Mouse (Mus musculus): Measurements from ENCODE around the gene Ly6g. TPM values are rescaled to one million over a fixed set of nuclear protein-coding genes. Genes with fewer than 3 reads are reported as not detected.
"Not testable (repeated sequence)": the region's sequence is repeated elsewhere in the genome, so short reads cannot be mapped to it uniquely, and the experiment has no call there.

Gene Ly6g
- polyA plus RNA-seq, 1 experiment from 2014 or later = 2.2 TPM

GRCm38 (mm10) chr15:75143735-75144134, 11.3 kb upstream of the Ly6g start:
- Histone ChIP-seq H3K9me3 (replicated peaks) (no peaks in the 10 kb centered on the region), H3K27ac (replicated peaks) (no peak overlapping the region), H3K4me1 (replicated peaks) (no peaks in the 10 kb centered on the region), H3K4me3 (replicated peaks) (no peak overlapping the region), H3K9ac (no peak overlapping the region), H3K27me3 (no peaks in the 10 kb centered on the region), H3K36me3 (replicated peaks) (no peaks in the 10 kb centered on the region), H3K4me2 (no peak overlapping the region)
- 55% methylated on average over 3 of the region's 3 CpGs for WGBS (ENCODE audit: insufficient replicate concordance)
- ATAC-seq (ENCODE audit: insufficient read depth) = no peak

- H3K9me3 ChIP-seq (replicated peaks) = no peaks in the 10 kb centered on the region
- no peak overlapping the region for H3K9ac ChIP-seq
- H3K4me3 ChIP-seq (replicated peaks) = no peak overlapping the region
- no peak overlapping the region for H3K27ac ChIP-seq (replicated peaks)
- ATAC-seq (ENCODE audit: insufficient read depth) = no peak
- no peaks in the 10 kb centered on the region for H3K4me1 ChIP-seq (replicated peaks)
- no peak overlapping the region for H3K4me2 ChIP-seq
- no peaks in the 10 kb centered on the region for H3K36me3 ChIP-seq (replicated peaks)
- H3K27me3 ChIP-seq = no peaks in the 10 kb centered on the region
Observed at GRCm38 (mm10) chr15:75153087-75153486, 2.0 kb upstream of the Ly6g start.

- Histone ChIP-seq H3K27ac (replicated peaks) (no peak overlapping the region), H3K4me1 (replicated peaks) (no peaks in the 10 kb centered on the region), H3K9me3 (replicated peaks) (no peaks in the 10 kb centered on the region), H3K27me3 (no peaks in the 10 kb centered on the region), H3K9ac (no peak overlapping the region), H3K4me2 (no peak overlapping the region), H3K36me3 (replicated peaks) (no peaks in the 10 kb centered on the region), H3K4me3 (replicated peaks) (no peak overlapping the region)
- WGBS (ENCODE audit: insufficient replicate concordance) = 20% methylated on average over 1 of the region's 1 CpGs
- ATAC-seq (ENCODE audit: insufficient read depth) = no peak
Observed at GRCm38 (mm10) chr15:75157646-75158045, 2.6 kb downstream of the Ly6g start.

GRCm38 (mm10) chr15:75175506-75175905, 20.5 kb downstream of the Ly6g start:
- no peak for ATAC-seq (ENCODE audit: insufficient read depth)
- Histone ChIP-seq H3K4me1 (replicated peaks) (no peaks in the 10 kb centered on the region), H3K36me3 (replicated peaks) (no peaks in the 10 kb centered on the region), H3K27me3 (no peaks in the 10 kb centered on the region), H3K9me3 (replicated peaks) (no peaks in the 10 kb centered on the region), H3K9ac (no peak overlapping the region), H3K27ac (replicated peaks) (no peak overlapping the region), H3K4me2 (no peak overlapping the region), H3K4me3 (replicated peaks) (no peak overlapping the region)
- WGBS (ENCODE audit: insufficient replicate concordance) = 42% methylated on average over 1 of the region's 1 CpGs

DNA sequence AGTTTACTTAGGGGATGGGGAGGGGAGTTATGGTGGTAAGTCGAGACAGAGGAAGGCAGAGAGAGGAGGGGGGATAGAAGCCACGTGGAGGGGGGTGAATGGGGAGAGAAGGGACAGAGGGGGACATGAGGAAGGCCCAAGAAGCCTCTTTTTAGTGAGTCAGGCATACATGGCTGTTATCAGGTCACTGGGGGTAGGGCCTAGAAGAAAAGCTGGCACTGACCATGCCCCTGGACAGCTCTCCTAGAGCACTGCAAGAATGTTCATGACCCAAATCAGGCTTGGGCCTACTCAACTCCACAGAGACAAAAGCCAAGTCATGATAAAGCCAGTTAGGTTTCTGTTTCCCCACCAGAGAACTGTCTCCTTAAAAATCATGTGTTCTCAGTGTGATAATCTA, 31.3 kb downstream of the Ly6g start:
- WGBS (ENCODE audit: insufficient replicate concordance) = 9% methylated on average over 2 of the region's 2 CpGs
- Histone ChIP-seq H3K27ac (replicated peaks) (no peak overlapping the region), H3K9me3 (replicated peaks) (no peaks in the 10 kb centered on the region), H3K4me1 (replicated peaks) (no peaks in the 10 kb centered on the region), H3K9ac (no peak overlapping the region), H3K4me3 (replicated peaks) (no peak overlapping the region), H3K4me2 (no peak overlapping the region), H3K27me3 (no peaks in the 10 kb centered on the region), H3K36me3 (replicated peaks) (no peaks in the 10 kb centered on the region)
- no peak for ATAC-seq (ENCODE audit: insufficient read depth)

GRCm38 (mm10) chr15:75189116-75189515, 34.1 kb downstream of the Ly6g start:
- H3K9me3 ChIP-seq (replicated peaks) = no peaks in the 10 kb centered on the region

DNA sequence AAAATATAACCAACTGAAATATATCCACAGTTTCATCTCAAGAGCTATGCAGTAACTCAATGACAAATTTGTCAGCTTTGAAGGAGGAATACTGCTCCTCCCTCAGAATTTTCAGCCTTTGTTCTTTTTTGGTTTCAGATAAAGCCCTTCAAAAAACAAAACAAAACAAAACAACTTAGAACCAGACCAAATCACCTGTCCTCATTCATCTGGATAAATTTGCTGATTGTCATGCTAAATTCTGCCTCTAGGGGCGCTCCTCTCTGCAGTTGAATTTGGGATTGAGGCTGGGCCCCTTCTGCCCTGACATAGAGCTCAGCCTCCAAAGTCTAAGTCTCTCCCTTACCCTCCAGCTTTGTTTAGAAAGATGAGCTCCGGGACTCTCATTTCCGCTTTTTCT, 35.5 kb downstream of the Ly6g start:
- H3K27me3 ChIP-seq; H3K4me1 ChIP-seq (replicated peaks); H3K9ac ChIP-seq; H3K36me3 ChIP-seq (replicated peaks); ATAC-seq (ENCODE audit: insufficient read depth); H3K27ac ChIP-seq (replicated peaks); H3K9me3 ChIP-seq (replicated peaks); H3K4me2 ChIP-seq; H3K4me3 ChIP-seq (replicated peaks): not testable (repeated sequence)
- WGBS (ENCODE audit: insufficient replicate concordance) = 3% methylated on average over 1 of the region's 3 CpGs

More at GRCm38 (mm10) chr15:75189116-75189515, 34.1 kb downstream of the Ly6g start:
- WGBS (ENCODE audit: insufficient replicate concordance) = 44% methylated on average over 2 of the region's 2 CpGs
- no peak overlapping the region for H3K27ac ChIP-seq (replicated peaks)
- H3K4me3 ChIP-seq (replicated peaks) = no peak overlapping the region
- H3K4me1 ChIP-seq (replicated peaks) = no peaks in the 10 kb centered on the region
- no peaks in the 10 kb centered on the region for H3K36me3 ChIP-seq (replicated peaks)
- H3K9ac ChIP-seq = no peak overlapping the region
- no peaks in the 10 kb centered on the region for H3K27me3 ChIP-seq
- ATAC-seq (ENCODE audit: insufficient read depth) = no peak
- no peak overlapping the region for H3K4me2 ChIP-seq

Other genes starting within 250 kb of the Ly6g start
- not detected in 2 replicates for gene Ly6i, start 171.8 kb upstream of the Ly6g start, polyA plus RNA-seq (2015; fragmentation: Nextera tagmentation; extraction: Ambion mirVana)
- 3.4 and 3.7 TPM in 2 replicates for gene Ly6a, start 157.2 kb upstream of the Ly6g start, polyA plus RNA-seq (2015; fragmentation: Nextera tagmentation; extraction: Ambion mirVana)
- 0.45 and 0.51 TPM in 2 replicates for gene Ly6c1, start 106.4 kb upstream of the Ly6g start, polyA plus RNA-seq (2015; fragmentation: Nextera tagmentation; extraction: Ambion mirVana)
- 54.7 and 60.2 TPM in 2 replicates for gene Ly6c2, start 43.3 kb upstream of the Ly6g start, polyA plus RNA-seq (2015; fragmentation: Nextera tagmentation; extraction: Ambion mirVana)
- 4.9 and 6.5 TPM in 2 replicates for gene BC025446, start 61.1 kb downstream of the Ly6g start, polyA plus RNA-seq (2015; fragmentation: Nextera tagmentation; extraction: Ambion mirVana)
- gene Ly6f, start 113.2 kb downstream of the Ly6g start, polyA plus RNA-seq (2015; fragmentation: Nextera tagmentation; extraction: Ambion mirVana) = not detected in 2 replicates

Data from liver, embryonic 15.5 days (tissue).